Mouse (Mus musculus) mature B cell (primary cell): Measurements from ENCODE around the gene Defb19.

Experiments
- in situ Hi-C: fragments of 300-500 bp; cut with MboI; formaldehyde crosslinking; loops from 2 replicates; pipeline ENCODE4 v1.14.3; 2019

The Defb19 gene

DNA sequence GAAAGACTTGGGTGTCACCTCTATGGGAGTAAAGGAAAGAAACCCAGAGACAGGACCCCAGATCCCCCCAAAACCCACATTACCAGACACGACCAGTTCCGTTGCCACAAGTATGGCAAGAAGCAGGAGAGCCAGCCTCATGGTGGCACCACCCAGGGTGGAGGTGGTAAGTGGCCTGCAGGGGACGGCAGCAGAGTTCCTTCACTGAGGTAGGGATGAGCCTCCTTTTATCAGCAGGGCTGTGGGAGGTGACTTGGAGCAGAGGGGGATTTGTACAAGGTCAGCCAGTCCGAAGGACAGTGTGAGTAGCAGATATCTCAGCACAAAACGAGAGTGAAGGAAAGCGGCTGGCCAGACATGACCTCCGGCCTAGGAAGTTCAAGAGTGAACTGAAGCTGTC lies at the start of gene Defb19:
Gene Defb19, minus strand, starts transcription at position 206 of the 400 bp plus-strand sequence.
- in situ Hi-C loops = no loop called here

- in situ Hi-C loops = no loop called here
Measured at GRCm38 (mm10) chr2:152629904-152630303, 49.8 kb upstream of the Defb19 start.

DNA sequence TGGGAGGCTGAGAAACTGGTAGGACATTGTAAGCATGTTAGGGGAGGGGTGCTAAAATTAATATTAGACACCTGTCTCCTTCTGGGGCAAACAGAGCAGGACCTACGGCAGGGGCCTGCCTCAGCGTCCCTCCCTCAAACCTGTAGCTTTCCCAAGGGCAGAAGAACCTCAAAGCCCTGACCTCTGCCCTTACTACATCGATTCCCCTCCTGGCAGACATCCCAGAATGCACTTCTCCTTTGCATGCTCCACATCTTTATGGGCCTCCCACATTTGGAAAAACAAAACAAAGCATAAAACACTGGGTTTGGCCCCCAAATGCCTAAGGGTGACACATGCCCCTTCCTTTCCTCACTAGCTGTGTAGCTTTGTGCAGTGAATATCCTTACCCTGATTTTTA lies 49.1 kb upstream of the Defb19 start:
- in situ Hi-C loops = no loop called here

DNA sequence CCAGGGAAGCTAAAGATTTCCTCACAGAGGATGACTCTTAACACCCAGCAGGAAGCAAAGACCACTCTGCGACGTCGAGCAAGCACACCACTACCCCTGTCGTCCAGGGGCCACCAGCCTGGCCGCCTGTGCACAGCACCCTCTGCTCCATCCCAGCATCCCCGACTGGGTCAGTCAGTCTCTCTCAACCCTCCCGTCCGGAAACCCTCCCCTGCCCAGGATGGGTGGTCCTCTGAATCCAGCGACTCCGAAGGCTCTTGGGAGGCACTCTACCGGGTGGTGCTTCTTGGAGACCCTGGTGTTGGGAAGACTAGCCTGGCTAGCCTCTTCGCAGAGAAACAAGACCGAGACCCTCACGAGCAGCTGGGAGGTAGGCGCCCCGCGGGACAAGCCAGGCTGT lies 48.0 kb upstream of the Defb19 start:
- in situ Hi-C loops = no loop called here

DNA sequence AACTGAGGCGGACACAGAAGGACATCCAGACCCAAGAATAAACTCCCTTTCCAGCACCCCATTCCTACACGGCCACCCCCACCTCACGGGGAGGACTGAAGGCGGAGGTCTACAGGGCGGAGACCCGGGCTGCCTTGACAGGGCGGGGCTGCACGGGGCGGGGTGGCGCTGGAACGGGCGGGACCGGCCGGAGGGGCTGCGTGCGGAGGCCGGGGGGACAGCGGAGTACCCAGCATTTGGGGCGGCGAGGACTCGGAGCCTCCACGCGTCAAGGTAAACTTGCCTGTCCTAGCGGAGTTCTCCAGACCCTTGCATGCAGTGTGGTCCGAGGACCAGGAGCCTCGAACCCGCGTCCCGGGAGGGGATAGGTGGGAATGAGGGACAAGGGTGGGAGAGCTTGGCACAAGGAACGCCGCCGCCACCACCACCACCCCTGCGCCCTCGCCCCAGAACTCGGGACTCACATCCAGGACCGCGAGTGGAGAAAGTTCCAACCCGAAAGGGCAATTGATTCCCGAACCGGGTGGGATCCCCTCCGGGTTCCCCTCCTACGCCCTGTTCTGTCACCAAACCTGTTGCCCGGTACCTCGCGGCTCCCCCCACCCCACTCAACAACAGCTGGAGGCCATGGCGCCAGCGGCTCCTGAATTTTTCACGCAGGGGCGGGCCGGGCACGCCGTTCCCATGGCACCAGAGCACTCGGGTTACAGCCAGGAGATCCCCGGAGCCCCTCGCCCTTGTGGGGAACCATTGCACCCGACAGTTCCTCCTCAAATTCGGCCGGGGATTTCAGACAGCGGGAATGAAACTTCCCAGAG lies 46.9 kb upstream of the Defb19 start, which contains the start of gene Rem1:
Gene Rem1, plus strand, starts transcription at position 178 of the 818 bp plus-strand sequence.
- in situ Hi-C loops = no loop called here

DNA sequence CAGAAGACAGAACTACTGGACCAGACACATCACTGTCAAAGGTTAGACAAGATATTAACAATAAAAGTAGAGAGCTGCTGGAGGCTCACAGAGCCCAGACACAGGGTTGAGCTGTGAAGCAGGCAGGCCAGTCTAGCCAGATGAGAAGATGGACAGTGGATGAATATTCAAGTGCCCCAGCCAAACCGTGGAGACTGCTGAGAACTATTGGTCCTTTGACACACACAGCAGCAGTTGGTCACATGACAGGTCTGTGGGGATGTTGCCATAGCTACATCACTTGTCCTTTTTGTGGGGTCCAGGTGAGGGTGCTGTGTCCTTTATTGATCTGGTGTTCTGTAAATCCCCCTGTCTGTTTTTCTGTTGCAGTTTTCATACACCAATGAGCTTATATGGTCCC lies 45.1 kb upstream of the Defb19 start:
- in situ Hi-C loops = no loop called here

DNA sequence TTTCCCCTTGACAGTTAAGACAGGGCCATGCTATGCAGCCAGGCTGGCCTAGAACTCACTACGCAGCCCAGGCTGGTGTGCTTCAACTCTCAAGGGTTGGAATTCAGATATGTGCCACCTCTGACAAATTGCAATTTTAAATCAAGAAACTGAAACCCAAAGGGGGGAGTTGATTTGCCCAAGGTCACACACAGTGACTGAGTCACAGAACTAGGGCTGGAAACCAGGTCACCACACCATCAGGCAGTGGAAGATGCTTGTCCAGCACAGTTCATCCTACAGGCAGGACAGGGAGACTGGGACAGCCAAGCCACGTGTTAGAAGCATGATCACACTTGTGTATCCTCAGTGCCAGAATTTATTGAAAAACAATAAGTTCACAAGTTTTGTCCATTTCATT lies 44.5 kb upstream of the Defb19 start:
- in situ Hi-C loops = no loop called here

GRCm38 (mm10) chr2:152622953-152623352 lies 42.8 kb upstream of the Defb19 start, which contains the start of gene Defb25:
Defb25 (minus strand) TSS chr2:152623053.
- in situ Hi-C loops = no loop called here

- in situ Hi-C loops = no loop called here
Measured at GRCm38 (mm10) chr2:152622151-152622550, 42.0 kb upstream of the Defb19 start.

DNA sequence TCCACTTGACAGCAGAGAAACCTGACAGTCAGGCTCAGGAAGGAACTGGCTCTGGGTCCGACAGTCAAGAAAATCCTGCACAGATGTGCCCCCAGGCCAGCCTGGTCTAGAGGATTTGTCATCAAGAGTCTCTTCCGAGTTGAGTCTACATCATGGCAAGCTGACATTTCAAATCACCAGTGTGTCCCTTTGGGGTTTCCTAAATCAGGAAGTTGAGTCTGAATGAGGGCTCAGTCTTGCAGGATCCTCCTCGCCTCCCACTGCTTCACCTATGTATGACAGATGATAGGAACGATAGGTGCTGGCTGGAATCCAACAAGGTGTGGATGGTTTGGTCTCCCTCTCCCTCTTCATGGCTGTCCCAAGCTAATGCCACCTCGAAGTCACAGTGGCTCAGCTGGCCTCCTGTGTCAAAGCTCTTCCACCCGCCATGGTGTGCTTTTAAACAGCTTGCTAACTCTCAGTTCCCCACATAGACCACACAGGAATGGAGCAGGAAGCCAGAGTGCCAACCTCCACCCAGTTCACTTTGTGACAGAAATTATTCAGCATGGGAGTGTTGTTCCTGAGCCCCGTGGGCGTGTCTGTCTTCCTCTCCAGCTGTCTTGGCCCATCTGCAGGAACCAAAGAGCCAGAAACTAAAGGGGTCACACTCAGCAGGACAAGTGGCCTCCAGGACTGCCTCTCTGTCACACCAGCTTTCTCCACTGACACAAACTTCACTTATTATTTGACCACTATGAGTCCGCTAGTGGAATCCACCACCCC lies 40.4 kb upstream of the Defb19 start:
- in situ Hi-C loops = no loop called here

- in situ Hi-C loops = no loop called here
Measured at GRCm38 (mm10) chr2:152617374-152617773, 37.3 kb upstream of the Defb19 start.

GRCm38 (mm10) chr2:152616470-152616869 lies 36.4 kb upstream of the Defb19 start:
- in situ Hi-C loops = no loop called here

DNA sequence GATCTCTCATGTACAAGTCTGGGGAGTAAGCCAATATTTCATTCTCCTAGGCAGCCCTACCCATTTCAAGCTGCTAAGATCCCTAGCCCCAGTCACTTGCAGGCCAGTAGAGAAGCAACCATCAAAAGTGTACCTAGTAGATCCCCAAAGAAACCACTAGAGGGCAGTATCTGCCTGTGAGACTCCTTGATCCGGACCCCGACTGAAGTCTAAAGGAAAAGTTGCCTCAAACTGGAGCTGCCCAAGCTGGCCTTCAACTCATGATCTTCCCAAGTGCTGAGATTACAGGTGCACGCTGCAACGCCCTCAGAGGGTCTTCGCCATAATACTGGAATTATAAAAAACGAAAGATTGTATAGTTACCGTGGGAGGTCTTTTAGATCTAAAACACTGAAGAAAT lies 35.5 kb upstream of the Defb19 start:
- in situ Hi-C loops = no loop called here

GRCm38 (mm10) chr2:152612193-152612592 lies 32.1 kb upstream of the Defb19 start:
- in situ Hi-C loops = no loop called here

DNA sequence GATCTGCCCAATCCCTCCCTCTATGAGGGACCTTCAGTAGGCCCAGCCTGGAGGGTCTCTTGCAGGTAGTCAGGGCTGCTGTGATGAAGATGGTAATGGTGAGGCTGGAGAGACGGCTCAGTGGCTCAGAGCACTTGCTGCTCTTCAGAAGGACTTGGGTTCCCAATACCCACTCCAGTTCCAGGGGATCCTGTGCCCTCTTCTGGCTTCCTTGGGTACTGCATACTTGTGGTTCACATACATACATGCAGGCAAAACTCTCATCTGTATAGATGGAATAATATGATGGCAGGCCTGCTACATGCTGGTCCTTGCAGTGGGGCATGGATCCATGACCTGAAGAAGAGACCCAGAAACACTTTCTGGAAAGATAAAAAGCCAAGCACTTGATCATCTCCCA lies 28.6 kb upstream of the Defb19 start:
- in situ Hi-C loops = no loop called here

DNA sequence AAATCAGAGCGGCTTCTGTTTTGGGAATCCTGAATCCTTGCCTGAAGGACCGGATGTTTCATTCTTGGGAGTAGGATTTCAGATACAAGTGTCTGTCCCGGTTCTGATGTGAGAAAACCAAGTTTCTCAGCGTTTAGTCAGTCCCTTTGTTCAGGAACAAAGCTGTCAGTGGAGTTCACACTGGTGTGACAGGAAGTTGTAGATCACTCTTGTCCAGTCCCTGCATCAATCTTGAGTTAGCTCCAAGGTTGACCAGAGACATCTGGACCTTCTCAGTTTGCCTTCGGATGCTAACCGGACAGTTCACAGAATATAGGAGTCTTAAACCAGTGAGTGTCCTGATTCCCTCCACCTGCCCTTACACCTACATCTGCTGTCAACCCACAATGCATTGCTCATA lies 27.6 kb upstream of the Defb19 start:
- in situ Hi-C loops = no loop called here

GRCm38 (mm10) chr2:152604057-152604456 lies 23.9 kb upstream of the Defb19 start, which contains the start of gene Defb36:
Defb36 (plus strand) TSS chr2:152604327.
- in situ Hi-C loops = no loop called here

DNA sequence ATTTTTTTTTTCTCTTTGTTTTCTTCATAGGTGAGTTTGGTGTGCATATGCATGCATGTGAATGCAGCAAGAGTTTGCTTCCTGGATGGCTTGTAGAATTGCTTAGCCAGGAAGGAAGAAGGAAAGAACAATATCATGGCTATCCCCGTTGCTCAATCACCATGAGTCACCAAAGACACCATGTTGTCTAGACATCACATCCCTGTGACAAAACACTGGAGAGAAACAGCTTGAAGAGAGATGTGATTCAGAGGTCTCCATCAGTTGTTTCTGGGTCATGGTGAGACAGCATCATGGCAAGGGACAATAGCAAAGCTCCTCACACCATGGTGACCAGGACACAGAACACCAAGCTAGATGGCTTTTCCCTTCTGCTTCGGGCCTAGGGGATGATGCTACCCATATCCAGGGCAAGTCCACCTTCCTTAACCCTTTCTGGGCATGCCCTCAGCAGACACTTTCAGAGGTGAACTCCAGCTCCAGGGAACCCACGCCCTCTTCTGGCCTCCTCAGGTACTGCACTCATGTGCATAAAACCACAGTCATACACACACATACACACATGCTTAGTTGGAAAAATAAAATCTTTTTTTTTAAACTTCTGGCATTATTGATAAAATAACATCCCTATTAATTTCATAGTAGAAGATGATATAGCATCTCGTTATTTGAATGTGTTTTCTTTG lies 21.3 kb upstream of the Defb19 start:
- in situ Hi-C loops = no loop called here

DNA sequence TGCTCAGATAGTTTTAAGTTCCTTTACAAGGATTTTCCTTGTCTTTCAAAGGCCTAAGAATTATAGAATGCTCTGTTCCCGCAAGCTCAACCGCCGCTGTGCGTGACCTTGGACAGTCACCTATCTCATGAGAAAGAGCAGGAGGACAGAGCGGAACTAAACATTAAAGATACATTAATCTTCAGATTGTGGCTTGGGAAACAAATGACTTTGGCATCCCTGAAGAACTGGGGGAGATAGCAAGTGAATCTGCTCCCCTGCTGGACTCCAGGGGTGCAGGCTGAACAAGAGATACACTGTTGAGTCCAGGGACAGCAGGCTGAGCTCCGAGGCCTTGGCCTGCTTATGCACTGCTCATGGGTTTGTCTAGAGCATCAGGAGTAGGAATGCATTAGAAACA lies 20.0 kb upstream of the Defb19 start:
- in situ Hi-C loops = no loop called here

- in situ Hi-C loops = no loop called here
Measured at GRCm38 (mm10) chr2:152599299-152599698, 19.2 kb upstream of the Defb19 start, which contains the start of gene Defb45. Defb45 (minus strand) TSS chr2:152599399.

- in situ Hi-C loops = no loop called here
Measured at GRCm38 (mm10) chr2:152589021-152589420, 8.9 kb upstream of the Defb19 start.

DNA sequence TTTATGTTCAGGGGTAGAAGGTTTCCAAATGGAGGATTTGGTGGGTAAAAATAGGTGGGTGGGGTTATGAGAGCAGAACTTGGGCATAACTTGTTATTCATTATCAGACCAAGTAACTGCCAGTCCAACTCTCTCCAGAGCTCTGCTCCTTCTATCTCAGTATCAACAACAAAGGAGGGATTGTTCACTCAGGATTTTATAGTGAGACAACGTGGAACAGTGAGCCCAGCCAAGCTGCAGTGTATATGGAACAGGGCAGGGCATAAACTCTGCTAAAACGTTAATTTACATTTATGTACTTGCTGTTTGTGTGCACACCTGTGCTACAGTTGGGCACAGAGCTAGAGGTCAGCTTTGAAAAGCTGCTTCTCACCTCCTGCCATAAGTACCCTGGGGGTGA lies 8.3 kb upstream of the Defb19 start:
- in situ Hi-C loops = no loop called here
